Mouse (Mus musculus) heart, adult 2 months (tissue): ENCODE data around the gene Nupr1. TPM values are rescaled to one million over a fixed set of nuclear protein-coding genes. Genes with fewer than 3 reads are reported as not detected.
A peak's percentile ranks its signal among the peaks of the same experiment; 100 is the strongest.

ENCODE experiments used
- DNase-seq, 2 experiments: peaks; one replicate each; pipeline ENCODE4 v3.0.0; 2021
- H3K27ac ChIP-seq: fragments of 200-600 bp; 2 replicates; pipeline ENCODE4 v1.8.1; 2022
- H3K27me3 ChIP-seq: fragments of 200-500 bp; 2 replicates; pipeline ENCODE4 v1.6.1; 2012; ENCODE audit warnings: mild to moderate bottlenecking, low read length, inconsistent platforms, mixed read lengths; ENCODE audit not compliant: control insufficient read depth, insufficient read depth
- H3K36me3 ChIP-seq: fragments of 200-500 bp; 2 replicates; pipeline ENCODE4 v1.6.1; 2012; ENCODE audit warnings: low read length, inconsistent platforms; ENCODE audit not compliant: control insufficient read depth, insufficient read depth
- H3K4me1 ChIP-seq: fragments of 200-500 bp; 2 replicates; pipeline ENCODE4 v1.6.1; 2011; ENCODE audit warnings: low read length; ENCODE audit not compliant: control insufficient read depth, insufficient read depth
- H3K4me3 ChIP-seq: fragments of 200-600 bp; 2 replicates; pipeline ENCODE4 v1.8.1; 2022
- H3K79me2 ChIP-seq: fragments of 200-500 bp; replicated peaks from 2 replicates; pipeline ENCODE4 v1.6.1; 2012; ENCODE audit warnings: mild to moderate bottlenecking, inconsistent platforms, low read length, moderate library complexity, mixed read lengths; ENCODE audit not compliant: control insufficient read depth, insufficient read depth
- H3K9ac ChIP-seq: fragments of 200-500 bp; 2 replicates; pipeline ENCODE4 v1.6.1; 2012; ENCODE audit warnings: low read depth, mild to moderate bottlenecking, control low read depth, inconsistent platforms, low read length, mixed read lengths
- CTCF ChIP-seq: fragments of 200-600 bp; IDR thresholded peaks from 2 replicates; pipeline ENCODE4 v1.8.1; 2022; ENCODE audit warnings: antibody characterized with exemption, mild to moderate bottlenecking, moderate library complexity
- EP300 ChIP-seq: fragments of 200-500 bp; IDR thresholded peaks from 2 replicates; pipeline ENCODE4 v1.6.1; 2011; ENCODE audit warnings: low read depth, low read length, control low read depth; ENCODE audit not compliant: insufficient read depth
- POLR2A ChIP-seq: fragments of 200-500 bp; IDR thresholded peaks from 2 replicates; pipeline ENCODE4 v1.6.1; 2011; ENCODE audit warnings: mild to moderate bottlenecking, low read depth, low read length, control low read depth; ENCODE audit not compliant: insufficient read depth
- WGBS: fragments of 180-500 bp; shearing (Covaris S2); methylation state at CpG from one replicate; pipeline ENCODE4 v1.1.7; 2018; 5-methylcytosine and 5-hydroxymethylcytosine counted together
- intact Hi-C: fragments of 180-260 bp; cut with DNase I; formaldehyde crosslinking; loops from one replicate; pipeline ENCODE4 v1.15.1; 2025
- long read RNA-seq: library from polyadenylated mRNA; stranded (forward); transcript quantifications from one replicate; pipeline ENCODE4 v2.0.0, GENCODE M21; 2021
- polyA plus RNA-seq: library from polyadenylated mRNA; depleted of rRNA; stranded (reverse); fragments of >200 nt; gene quantifications from 2 replicates; pipeline ENCODE4 v1.2.3, GENCODE M21; 2012; rRNA removed
- total RNA-seq, 2 experiments: library from RNA; stranded (reverse); gene quantifications; 2 replicates each; pipeline ENCODE4 v1.2.3; 2021

Gene Nupr1
- total RNA-seq, result 1 to 10 TPM; 4.8 to 6.5 TPM
- 10.5 and 13.9 TPM in 2 replicates for polyA plus RNA-seq
- long read RNA-seq, partial matches to known transcripts, result 0 of 3 reads
- long read RNA-seq, other reads (novel, unspliced or antisense), result 0 of 3 reads

- H3K4me3 ChIP-seq, result no peak within 1 kb of the TSS
- 95% methylated on average over 4 of the region's 4 CpGs for WGBS
- TF ChIP-seq EP300, result no peak
- no peak for TF ChIP-seq POLR2A
- TF ChIP-seq CTCF, result no peak
- H3K9ac ChIP-seq, result no peak within 1 kb of the TSS
- H3K36me3 ChIP-seq, result no peaks in the 10 kb centered on the region
- DNase-seq, result no peak
- no peaks in the 10 kb centered on the region for H3K27me3 ChIP-seq
- peaks cover 3% of the 10 kb centered on the region for H3K4me1 ChIP-seq
- H3K79me2 ChIP-seq, result no peaks in the 10 kb centered on the region
- no peak within 1 kb of the TSS for H3K27ac ChIP-seq
- intact Hi-C loops, result no loop called here
These were observed at the start of gene Nupr1 for GRCm38 (mm10) chr7:126630824-126631518. Gene Nupr1 (minus strand): TSS chr7:126630861.

GRCm38 (mm10) chr7:126679683-126680082, 49.0 kb upstream of the Nupr1 start:
- no peak overlapping the region for H3K4me3 ChIP-seq
- H3K4me1 ChIP-seq, result peaks cover 12% of the 10 kb centered on the region
- DNase-seq, result no peak
- H3K9ac ChIP-seq, result no peak overlapping the region
- H3K79me2 ChIP-seq, result no peaks in the 10 kb centered on the region; the same call in 1 of the 2 replicates
- peaks cover 3% of the 10 kb centered on the region for H3K36me3 ChIP-seq
- no peak overlapping the region for H3K27ac ChIP-seq
- TF ChIP-seq EP300 (no peak), CTCF (no peak), POLR2A (no peak)
- intact Hi-C loops, result loop anchor here (2.0 kb wide), 1 partner anchor 13 kb away; no protein-coding TSS in a partner anchor
- H3K27me3 ChIP-seq, result no peaks in the 10 kb centered on the region
- WGBS, result 86% methylated on average over 5 of the region's 5 CpGs

- peaks cover 7% of the 10 kb centered on the region for H3K36me3 ChIP-seq
- TF ChIP-seq CTCF (no peak), EP300 (no peak), POLR2A (no peak)
- H3K4me1 ChIP-seq, result peaks cover 12% of the 10 kb centered on the region
- H3K9ac ChIP-seq, result no peak overlapping the region
- no peaks in the 10 kb centered on the region; the same call in 1 of the 2 replicates for H3K79me2 ChIP-seq
- 89% methylated on average over 8 of the region's 8 CpGs for WGBS
- H3K4me3 ChIP-seq, result no peak overlapping the region
- DNase-seq, result no peak
- H3K27ac ChIP-seq, result no peak overlapping the region
- intact Hi-C loops, result loop anchor here (2.0 kb wide), 1 partner anchor 14 kb away; no protein-coding TSS in a partner anchor
- no peaks in the 10 kb centered on the region for H3K27me3 ChIP-seq
These were observed 48.1 kb upstream of the Nupr1 start for GRCm38 (mm10) chr7:126678545-126679341.

- H3K4me3 ChIP-seq, result peak overlapping the region; percentile 56
- H3K9ac ChIP-seq, result 0 out of 2 replicates have a peak overlapping the region, but pooled peaks have one; percentile 11
- H3K27me3 ChIP-seq, result no peaks in the 10 kb centered on the region
- WGBS, result 22% methylated on average over 4 of the region's 4 CpGs
- peaks cover 16% of the 10 kb centered on the region for H3K36me3 ChIP-seq
- TF ChIP-seq POLR2A (no peak), EP300 (no peak), CTCF (no peak)
- intact Hi-C loops, result loop anchor here (2.0 kb wide), 1 partner anchor 34 kb away; no protein-coding TSS in a partner anchor
- peak overlapping the region; percentile 94 for H3K27ac ChIP-seq
- no peak for DNase-seq
- peaks cover 12% of the 10 kb centered on the region for H3K4me1 ChIP-seq
- no peaks in the 10 kb centered on the region; the same call in 1 of the 2 replicates for H3K79me2 ChIP-seq
These were observed 46.1 kb upstream of the Nupr1 start for GRCm38 (mm10) chr7:126676631-126677220.

GRCm38 (mm10) chr7:126676207-126676606, 45.5 kb upstream of the Nupr1 start, which contains the start of gene Sult1a1:
Gene Sult1a1 (minus strand): TSS chr7:126676432.
- H3K27me3 ChIP-seq, result no peaks in the 10 kb centered on the region
- peak; percentile 73 to 80 for DNase-seq
- intact Hi-C loops, result loop anchor here (2.0 kb wide), 1 partner anchor 33 kb away; no protein-coding TSS in a partner anchor
- H3K9ac ChIP-seq, result peak within 1 kb of the TSS; percentile 86
- WGBS, result 0% methylated on average over 1 of the region's 1 CpGs
- H3K4me3 ChIP-seq, result peak within 1 kb of the TSS; percentile 56
- H3K27ac ChIP-seq, result peak within 1 kb of the TSS; percentile 94
- H3K4me1 ChIP-seq, result peaks cover 12% of the 10 kb centered on the region
- no peaks in the 10 kb centered on the region; the same call in 1 of the 2 replicates for H3K79me2 ChIP-seq
- H3K36me3 ChIP-seq, result peaks cover 16% of the 10 kb centered on the region
- TF ChIP-seq CTCF (no peak), EP300 (peak; percentile 95), POLR2A (peak; percentile 97)
